Mouse (Mus musculus): ENCODE data around the gene Olfr168. TPM values are rescaled to one million over a fixed set of nuclear protein-coding genes. Genes with fewer than 3 reads are reported as not detected.
"Not testable (repeated sequence)": the region's sequence is repeated elsewhere in the genome, so short reads cannot be mapped to it uniquely, and the experiment has no call there.

Olfr168 gene
- total RNA-seq (2021) = not detected
- long read RNA-seq, experiment 1 = 0 reads
- long read RNA-seq, experiment 2 = 0 reads

DNA sequence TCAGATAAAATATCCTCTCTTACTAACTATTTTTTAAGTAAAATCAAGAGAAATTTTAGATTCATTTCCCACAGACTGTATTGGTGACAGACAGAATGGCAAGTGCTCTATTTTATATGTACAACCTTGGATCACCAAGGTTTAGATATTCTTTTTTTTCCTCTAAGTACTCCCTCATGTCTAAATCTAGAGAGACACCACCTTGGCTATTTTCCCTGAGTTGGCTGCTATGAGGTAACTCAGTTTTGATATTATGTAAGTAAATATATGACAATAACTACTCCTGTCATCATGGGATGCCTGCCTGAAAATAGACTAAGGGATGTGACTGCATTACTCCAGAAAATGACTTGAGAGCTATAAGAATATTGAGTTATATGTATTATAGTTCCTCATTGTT lies at the start of gene Olfr168:
Gene Olfr168 (minus strand): TSS at position 101 of the 400 bp plus-strand sequence.
- no peak for DNase-seq

- DNase-seq = not testable (repeated sequence)
These were observed 36.4 kb upstream of the Olfr168 start, which contains the start of gene Olfr169 for GRCm38 (mm10) chr16:19571709-19572108. Gene Olfr169 (minus strand): TSS chr16:19571809.

- DNase-seq = not testable (repeated sequence)
These were observed 18.1 kb upstream of the Olfr168 start for GRCm38 (mm10) chr16:19553429-19553828.

DNA sequence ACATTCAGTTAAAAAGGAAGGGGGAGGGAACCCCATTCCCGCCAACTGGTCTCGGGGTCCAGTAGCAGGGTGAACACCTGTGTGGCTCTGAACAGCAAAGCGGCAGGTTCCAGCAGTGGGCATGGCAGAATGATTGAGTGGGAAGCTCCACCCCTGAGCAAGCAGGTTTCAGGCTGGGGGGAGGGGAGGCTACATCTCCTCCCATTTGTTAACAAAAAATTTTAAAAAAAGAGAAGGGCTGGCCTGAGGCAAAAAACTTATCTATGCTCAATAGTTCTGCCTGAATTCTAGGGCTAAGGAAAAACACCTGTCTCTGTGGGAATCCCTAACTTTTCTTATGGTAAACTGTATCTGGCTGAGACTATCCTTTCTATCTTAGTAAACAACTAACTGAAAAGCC lies 16.9 kb upstream of the Olfr168 start:
- DNase-seq = not testable (repeated sequence)

- DNase-seq = no peak
These were observed 13.2 kb downstream of the Olfr168 start, which contains the start of gene Olfr167 for GRCm38 (mm10) chr16:19522166-19522565. Gene Olfr167 (minus strand): TSS chr16:19522266.

GRCm38 (mm10) chr16:19483394-19483793 lies 52.0 kb downstream of the Olfr168 start, which contains the start of gene Olfr166:
Gene Olfr166 (plus strand): TSS chr16:19483694.
- DNase-seq = no peak

Other genes starting within 250 kb of the Olfr168 start
- not detected for gene Olfr164, start 221.5 kb downstream of the Olfr168 start, total RNA-seq (2021)
- not detected for gene Olfr165, start 112.4 kb downstream of the Olfr168 start, total RNA-seq (2021)
- gene Olfr166, start 51.9 kb downstream of the Olfr168 start, total RNA-seq (2021) = not detected
- not detected for gene Olfr167, start 13.3 kb downstream of the Olfr168 start, total RNA-seq (2021)
- not detected for gene Olfr169, start 36.3 kb upstream of the Olfr168 start, total RNA-seq (2021)
- gene Olfr170, start 76.3 kb upstream of the Olfr168 start, total RNA-seq (2021) = not detected
- gene Olfr171, start 94.4 kb upstream of the Olfr168 start, total RNA-seq (2021) = not detected
- under 1 TPM; 0.08 to 0.13 TPM for gene Lamp3, start 170.8 kb upstream of the Olfr168 start, total RNA-seq (2021)
- under 1 TPM; 0.13 to 0.54 TPM for gene B3gnt5, start 224.7 kb upstream of the Olfr168 start, total RNA-seq (2021)

All from gastrocnemius, postnatal 25 days (tissue).